Mouse (Mus musculus) liver, adult 2 months (tissue): ENCODE measurements around the gene Zfp750. TPM values are rescaled to one million over a fixed set of nuclear protein-coding genes. Genes with fewer than 3 reads are reported as not detected.

Source experiments
- DNase-seq: peaks from one replicate; pipeline ENCODE4 v3.0.0-alpha.2; 2011; ENCODE audit warnings: low read depth, low spot score; ENCODE audit errors: extremely low read depth
- H3K27ac ChIP-seq: fragments of 200-500 bp; replicated peaks from 2 replicates; pipeline ENCODE4 v1.5.1; 2012; ENCODE audit warnings: low read depth, mild to moderate bottlenecking, control low read depth, inconsistent platforms, low read length; ENCODE audit not compliant: insufficient read depth
- H3K27me3 ChIP-seq: fragments of 200-500 bp; 2 replicates; pipeline ENCODE4 v1.6.1; 2012; ENCODE audit warnings: mild to moderate bottlenecking, moderate library complexity, low read length, inconsistent platforms; ENCODE audit not compliant: control insufficient read depth, insufficient read depth
- H3K36me3 ChIP-seq: fragments of 200-500 bp; 2 replicates; pipeline ENCODE4 v1.6.1; 2012; ENCODE audit warnings: low read length, inconsistent platforms; ENCODE audit not compliant: control insufficient read depth, insufficient read depth
- H3K4me1 ChIP-seq: fragments of 200-500 bp; 2 replicates; pipeline ENCODE4 v1.6.1; 2011; ENCODE audit warnings: low read length; ENCODE audit not compliant: control insufficient read depth, insufficient read depth
- H3K4me3 ChIP-seq: fragments of 200-500 bp; 2 replicates; pipeline ENCODE4 v1.5.1; 2011; ENCODE audit warnings: low read depth, mild to moderate bottlenecking, control low read depth, low read length, moderate library complexity; ENCODE audit not compliant: insufficient read depth
- H3K79me2 ChIP-seq: fragments of 200-500 bp; 2 replicates; pipeline ENCODE4 v1.6.1; 2012; ENCODE audit warnings: inconsistent platforms, mild to moderate bottlenecking, low read length, moderate library complexity; ENCODE audit not compliant: control insufficient read depth, insufficient read depth
- H3K9ac ChIP-seq: fragments of 200-500 bp; 2 replicates; pipeline ENCODE4 v1.6.1; 2012; ENCODE audit warnings: low read depth, mild to moderate bottlenecking, control low read depth, inconsistent platforms, low read length
- CTCF ChIP-seq: fragments of 200-500 bp; IDR thresholded peaks from 2 replicates; pipeline ENCODE4 v1.5.1; 2011; ENCODE audit warnings: low read depth, low read length, control low read depth
- POLR2A ChIP-seq: fragments of 200-500 bp; IDR thresholded peaks from 2 replicates; pipeline ENCODE4 v1.6.1; 2011; ENCODE audit warnings: low read length, control low read depth; ENCODE audit not compliant: insufficient read depth; ENCODE audit errors: extremely low read depth
- WGBS: fragments of 180-500 bp; shearing (Covaris S2); methylation state at CpG from one replicate; pipeline ENCODE4 v1.1.7; 2018; 5-methylcytosine and 5-hydroxymethylcytosine counted together
- polyA plus RNA-seq: library from polyadenylated mRNA; depleted of rRNA; stranded (reverse); fragments of >200 nt; gene quantifications from 2 replicates; pipeline ENCODE4 v1.2.3, GENCODE M21; 2012; rRNA removed
- total RNA-seq: library from RNA; depleted of rRNA; stranded (reverse); fragments of >200 nt; gene quantifications from 2 replicates; pipeline ENCODE4 v1.2.3, GENCODE M21; 2014; rRNA removed

Zfp750 gene
- total RNA-seq (1.0 and 2.8 TPM in 2 replicates), polyA plus RNA-seq (2.7 and 3.5 TPM in 2 replicates)

DNA sequence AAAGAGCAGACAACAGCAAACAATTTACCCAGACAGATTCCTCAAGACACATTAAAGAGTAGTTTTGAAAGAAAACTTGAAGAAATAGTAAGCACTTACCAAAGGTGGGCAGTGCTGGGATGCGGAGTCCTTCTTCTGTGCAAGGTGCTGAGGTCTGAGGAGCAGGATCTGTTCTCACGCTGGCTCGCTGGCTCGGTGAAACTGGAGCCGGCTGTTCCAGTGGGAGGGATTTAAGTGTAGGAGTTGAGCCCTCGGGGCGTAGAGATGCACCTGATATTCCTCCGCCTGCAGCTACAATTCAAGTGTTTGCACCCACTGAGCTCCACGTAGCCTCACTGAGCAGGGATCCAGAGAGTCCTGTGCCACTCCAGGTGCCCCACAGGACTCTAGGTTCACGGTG is at the start of gene Zfp750:
TSS of gene Zfp750 (minus strand) at position 203 of the 400 bp plus-strand sequence.
- WGBS = 26% methylated on average over 10 of the region's 10 CpGs
- Histone ChIP-seq H3K9ac (peak within 1 kb of the TSS; percentile 64), H3K4me3 (peak within 1 kb of the TSS; percentile 38), H3K79me2 (peaks cover 10% of the 10 kb centered on the region; the same call in 1 of the 2 replicates), H3K4me1 (peaks cover 19% of the 10 kb centered on the region), H3K27me3 (no peaks in the 10 kb centered on the region), H3K27ac (peak within 1 kb of the TSS; percentile 100), H3K36me3 (no peaks in the 10 kb centered on the region)
- no peak for TF ChIP-seq CTCF
- peak; percentile 68 for TF ChIP-seq POLR2A
- DNase-seq = peak; percentile 69

DNA sequence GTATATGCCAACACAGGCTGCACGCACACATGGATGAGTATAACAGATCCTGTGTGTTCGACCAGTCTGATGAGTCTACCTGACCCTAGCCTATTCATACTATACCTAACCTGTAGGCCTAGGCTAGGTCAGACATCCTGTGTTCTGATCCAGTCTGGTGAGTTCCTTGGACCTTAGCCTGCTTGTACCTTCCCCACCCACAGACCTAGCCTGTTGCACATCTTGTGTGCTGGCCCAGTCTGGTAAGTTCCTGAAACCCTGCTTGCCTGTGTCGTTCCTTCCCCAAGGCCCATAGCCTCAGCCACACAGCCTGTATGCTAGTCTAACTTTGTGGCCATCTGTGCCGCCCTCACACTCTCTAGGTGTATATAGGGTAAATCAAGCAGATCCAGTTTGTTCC is 45.1 kb upstream of the Zfp750 start:
- Histone ChIP-seq H3K36me3 (peaks cover 4% of the 10 kb centered on the region; the same call in 1 of the 2 replicates), H3K9ac (no peak overlapping the region), H3K4me1 (no peaks in the 10 kb centered on the region), H3K79me2 (no peaks in the 10 kb centered on the region), H3K27me3 (no peaks in the 10 kb centered on the region), H3K27ac (no peak overlapping the region), H3K4me3 (no peak overlapping the region)
- DNase-seq = no peak
- TF ChIP-seq CTCF (no peak), POLR2A (no peak)
- 97% methylated on average over 4 of the region's 4 CpGs for WGBS

DNA sequence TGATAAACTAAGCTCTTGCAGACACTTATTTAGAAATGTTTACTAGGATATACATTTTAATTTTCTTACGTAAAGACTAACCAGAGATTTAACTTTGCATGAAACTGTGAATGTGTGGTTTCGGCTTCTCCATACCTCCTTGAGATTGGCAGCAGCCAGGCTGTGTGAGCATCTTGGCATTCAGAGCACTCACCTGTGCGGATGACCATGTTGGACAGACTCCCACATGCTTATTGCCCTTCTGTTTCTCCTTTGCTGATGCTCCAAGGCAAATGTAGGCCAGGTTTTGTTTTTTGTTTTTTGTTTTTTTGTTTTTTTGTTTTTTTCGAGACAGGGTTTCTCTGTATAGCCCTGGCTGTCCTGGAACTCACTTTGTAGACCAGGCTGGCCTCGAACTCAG is 44.2 kb upstream of the Zfp750 start:
- Histone ChIP-seq H3K4me1 (no peaks in the 10 kb centered on the region), H3K27me3 (no peaks in the 10 kb centered on the region), H3K36me3 (peaks cover 4% of the 10 kb centered on the region; the same call in 1 of the 2 replicates), H3K27ac (no peak overlapping the region), H3K4me3 (no peak overlapping the region), H3K79me2 (no peaks in the 10 kb centered on the region), H3K9ac (no peak overlapping the region)
- no peak for DNase-seq
- WGBS = 94% methylated on average over 5 of the region's 5 CpGs
- TF ChIP-seq POLR2A (no peak), CTCF (no peak)

DNA sequence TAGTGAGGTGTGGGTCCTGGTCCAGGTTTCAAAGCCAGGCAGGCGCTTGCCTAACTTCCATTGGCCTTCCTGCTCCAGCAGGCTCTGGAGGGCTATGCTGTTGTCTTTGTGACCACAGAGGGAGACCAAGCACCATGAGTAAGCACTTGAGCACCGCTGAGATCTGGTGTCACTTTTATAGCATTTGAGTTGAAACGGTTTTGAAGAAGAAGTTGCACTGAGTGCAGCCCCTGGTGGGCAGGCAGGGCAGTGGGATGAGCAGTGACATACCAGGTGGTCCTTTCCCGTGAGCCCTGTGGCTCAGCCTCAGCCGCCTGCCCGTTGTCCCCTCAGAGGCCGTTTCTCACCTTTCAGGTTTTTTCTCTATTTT is 41.1 kb upstream of the Zfp750 start:
- Histone ChIP-seq H3K79me2 (no peaks in the 10 kb centered on the region), H3K27ac (no peak overlapping the region), H3K27me3 (no peaks in the 10 kb centered on the region), H3K4me3 (no peak overlapping the region), H3K36me3 (peaks cover 4% of the 10 kb centered on the region; the same call in 1 of the 2 replicates), H3K4me1 (no peaks in the 10 kb centered on the region), H3K9ac (no peak overlapping the region)
- TF ChIP-seq POLR2A (no peak), CTCF (peak; percentile 9; the same call in 1 of the 2 replicates)
- DNase-seq = no peak
- 85% methylated on average over 7 of the region's 7 CpGs for WGBS

DNA sequence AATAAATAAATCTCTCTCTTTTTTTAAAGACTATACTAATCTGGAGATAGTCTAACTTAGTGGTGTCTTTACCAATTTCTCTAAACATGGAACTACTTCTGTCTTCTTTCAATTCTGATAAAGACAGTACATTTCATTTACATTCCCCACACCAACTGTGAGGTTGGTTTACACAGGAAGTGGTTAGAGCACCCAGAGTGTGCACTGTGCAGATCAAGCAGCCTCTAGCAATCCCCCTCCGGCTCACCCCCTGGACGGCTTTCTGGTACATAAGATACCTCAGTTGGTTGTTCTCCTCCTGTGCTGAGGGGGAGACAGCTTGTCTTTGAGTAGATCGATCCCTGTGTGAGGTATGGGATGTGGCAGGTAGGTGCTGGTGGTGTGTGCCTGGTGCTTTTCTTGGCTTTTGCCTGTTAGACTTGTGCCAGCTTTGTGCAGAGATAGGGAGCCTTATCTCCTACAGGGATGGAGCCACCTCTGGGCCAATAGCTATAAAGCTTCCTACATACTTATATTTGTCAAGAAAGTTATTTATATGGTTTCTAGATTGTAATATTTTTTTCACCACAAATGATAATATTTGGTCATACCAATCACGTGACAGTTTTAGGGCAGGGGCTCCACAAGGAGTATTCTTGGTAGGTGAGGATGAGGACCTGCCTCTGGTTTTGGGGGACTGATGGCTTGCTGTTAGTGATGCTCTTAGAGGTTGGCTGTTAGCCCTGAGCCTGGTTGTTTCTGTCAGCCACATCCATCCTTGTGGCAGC is 40.6 kb upstream of the Zfp750 start:
- WGBS = 89% methylated on average over 4 of the region's 4 CpGs
- Histone ChIP-seq H3K79me2 (no peaks in the 10 kb centered on the region), H3K9ac (no peak overlapping the region), H3K4me3 (no peak overlapping the region), H3K4me1 (no peaks in the 10 kb centered on the region), H3K36me3 (peaks cover 2% of the 10 kb centered on the region; the same call in 1 of the 2 replicates), H3K27ac (no peak overlapping the region), H3K27me3 (no peaks in the 10 kb centered on the region)
- no peak for TF ChIP-seq CTCF
- TF ChIP-seq POLR2A = no peak
- no peak for DNase-seq

DNA sequence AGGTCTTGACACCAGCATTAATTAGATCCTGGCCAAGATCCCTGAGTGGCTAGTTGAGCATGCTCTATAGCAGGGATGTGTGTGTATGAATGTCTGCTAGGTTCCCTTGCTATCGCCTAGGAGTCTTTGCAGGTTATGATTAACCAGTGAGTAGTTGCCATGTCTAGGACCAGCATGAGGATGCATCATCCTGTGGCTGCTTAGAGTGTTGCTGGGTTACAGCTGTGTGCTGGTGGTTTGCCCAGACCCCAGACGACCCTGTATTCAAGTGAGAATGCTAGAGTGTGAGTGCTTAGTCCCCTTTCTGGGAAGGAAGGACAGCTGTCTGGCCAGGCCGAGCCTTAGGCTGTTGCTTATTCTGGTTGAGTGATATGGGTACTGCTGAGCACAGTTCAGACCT is 39.4 kb upstream of the Zfp750 start:
- H3K27me3 ChIP-seq = no peaks in the 10 kb centered on the region
- 88% methylated on average over 3 of the region's 3 CpGs for WGBS

More for the DNA sequence above, 39.4 kb upstream of the Zfp750 start:
- no peak for DNase-seq
- no peak overlapping the region for H3K27ac ChIP-seq
- H3K9ac ChIP-seq = no peak overlapping the region
- no peaks in the 10 kb centered on the region for H3K79me2 ChIP-seq
- H3K4me3 ChIP-seq = no peak overlapping the region
- TF ChIP-seq CTCF (no peak), POLR2A (no peak)
- H3K36me3 ChIP-seq = no peaks in the 10 kb centered on the region
- H3K4me1 ChIP-seq = no peaks in the 10 kb centered on the region
